Mouse (Mus musculus): ENCODE measurements around the gene Rpp25.

- no peak for TF ChIP-seq CTCF (IDR thresholded peaks at IDR 0.05; ENCODE audit: borderline replicate concordance, extremely low read depth, insufficient read depth, insufficient read length)
- no peak for TF ChIP-seq POLR2A (IDR thresholded peaks at IDR 0.05; ENCODE audit: borderline replicate concordance, extremely low read depth, insufficient read depth, insufficient read length, poor library complexity, severe bottlenecking)
These were observed 2.0 kb upstream of the Rpp25 start for GRCm38 (mm10) chr9:57501861-57502260.
